In the genomic region with DNA sequence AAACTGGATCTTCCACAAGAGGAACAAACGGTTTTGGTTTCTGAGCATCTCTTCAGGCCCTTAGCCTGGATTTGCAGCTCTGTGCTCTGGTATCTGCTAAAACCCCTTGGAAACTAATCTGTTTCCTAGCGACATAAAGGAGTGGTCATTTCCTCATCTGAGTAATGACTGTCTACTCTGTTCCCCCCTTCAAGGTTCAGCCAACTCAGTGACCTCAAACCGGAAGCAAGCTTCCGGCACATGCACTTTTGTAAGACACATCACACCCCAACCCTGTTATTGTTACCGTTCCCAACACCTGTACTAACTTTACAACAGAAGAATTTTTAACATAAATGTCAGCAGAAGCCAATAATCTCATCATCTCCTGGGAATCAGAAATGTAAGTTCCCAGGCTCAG, we compare ENCODE assay signal across 17 mouse cellular contexts.
DNase-seq lines count a peak whose midpoint lies in the region; ATAC-seq lines count a peak whose summit lies in the region.
"Had no signal": no experiment of that assay in that cellular context is flagged by ENCODE, and none has a peak within 500 bp of the region (broad histone marks: within the 10 kb centered on the region; RNA-seq: fewer than 3 reads in every experiment).

No protein-coding gene starts in this region.

- no peak for DNase-seq in kidney, adult 9 months
- DNase-seq in cerebellum, adult 11 months: no peak
- DNase-seq: adrenal gland, adult 2 months; adrenal gland, adult 8-10 months; adrenal gland, postnatal 10 days; adrenal gland, postnatal 14 days; adrenal gland, postnatal 25 days; adrenal gland, postnatal 36 days; B cell, adult 2 months; cerebellum, adult 11-12 months; cerebellum, adult 18-20 months; cerebellum, adult 2 months had no signal

- peak; percentile 72 to 79; a peak in 3 of 4 replicates for ATAC-seq in hematopoietic stem cell, adult 5-6 weeks (replicated peaks in 1 of 2; ENCODE audit: insufficient read depth in 1 of 2, low FRiP score in 2 of 2, low TSS enrichment in 1 of 2, low read depth in 1 of 2, poor library complexity in 2 of 2, severe bottlenecking in 2 of 2)
- 0 out of 2 replicates have a peak, but pooled peaks have one; percentile 29 for ATAC-seq in megakaryocyte progenitor cell, adult 5-6 weeks (replicated peaks; ENCODE audit: poor library complexity)
- ATAC-seq: activated CD4-positive, CD25-positive, alpha-beta regulatory T cell, adult 4 months; CD4-positive, CD25-positive, alpha-beta regulatory T cell, adult 4 months; Patski had no signal
